Mouse (Mus musculus) frontal cortex, postnatal 36 days (tissue): Measurements from ENCODE around the gene Samt2.
"Not testable (repeated sequence)": the region's sequence is repeated elsewhere in the genome, so short reads cannot be mapped to it uniquely, and the experiment has no call there.

Source experiments
- DNase-seq, 2 experiments: peaks; one replicate each; pipeline ENCODE4 v3.0.0; 2022; ENCODE audit warnings: low spot score in 2 of 2

Samt2 gene

DNA sequence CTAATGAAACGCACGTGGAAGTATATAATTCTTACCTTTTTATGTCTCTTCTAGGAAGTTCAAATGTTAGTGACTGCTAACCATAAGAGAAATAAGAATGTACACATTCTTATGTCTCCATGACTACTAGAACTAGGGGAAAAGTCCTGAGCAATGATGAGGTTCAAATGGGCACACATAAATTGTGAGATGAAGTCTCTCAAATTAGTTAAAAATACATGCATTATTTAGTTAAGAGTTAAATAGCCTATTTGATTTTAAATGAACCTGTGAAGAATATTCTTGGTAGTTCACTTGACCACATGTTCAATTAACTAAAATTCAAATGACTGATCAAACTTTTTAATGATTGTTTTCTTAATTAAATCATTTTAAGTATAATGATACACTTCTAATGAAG lies at the start of gene Samt2:
Gene Samt2, minus strand, starts transcription at position 101 of the 400 bp plus-strand sequence.
- not testable (repeated sequence) for DNase-seq
